Mouse (Mus musculus): ENCODE data around the gene Dgat2. TPM values are rescaled to one million over a fixed set of nuclear protein-coding genes. Genes with fewer than 3 reads are reported as not detected.

Dgat2 gene
- polyA plus RNA-seq, 1 experiment from 2014 or later, result 7.9 TPM

- 73% methylated on average over 11 of the region's 11 CpGs for WGBS
- H3K27me3 ChIP-seq, result no peaks in the 10 kb centered on the region
Measured at GRCm38 (mm10) chr7:99144616-99145015, 37.9 kb downstream of the Dgat2 start.

GRCm38 (mm10) chr7:99143244-99143643, 39.3 kb downstream of the Dgat2 start:
- Histone ChIP-seq H3K27me3 (no peaks in the 10 kb centered on the region), H3K4me3 (no peak overlapping the region), H3K36me3 (ENCODE audit: poor library complexity, severe bottlenecking) (no peaks in the 10 kb centered on the region), H3K27ac (no peak overlapping the region), H3K4me1 (peaks cover 19% of the 10 kb centered on the region), H3K9ac (no peak overlapping the region), H3K9me3 (replicated peaks) (no peaks in the 10 kb centered on the region), H3K4me2 (no peak overlapping the region)
- ATAC-seq, result no peak
- 79% methylated on average over 3 of the region's 3 CpGs for WGBS

More at GRCm38 (mm10) chr7:99144616-99145015, 37.9 kb downstream of the Dgat2 start:
- H3K4me1 ChIP-seq, result peaks cover 13% of the 10 kb centered on the region
- H3K36me3 ChIP-seq (ENCODE audit: poor library complexity, severe bottlenecking), result no peaks in the 10 kb centered on the region
- no peak overlapping the region for H3K4me3 ChIP-seq
- no peak overlapping the region for H3K9ac ChIP-seq
- H3K9me3 ChIP-seq (replicated peaks), result no peaks in the 10 kb centered on the region
- no peak for ATAC-seq
- no peak overlapping the region for H3K27ac ChIP-seq
- H3K4me2 ChIP-seq, result no peak overlapping the region

- WGBS, result 30% methylated on average over 12 of the region's 12 CpGs
- ATAC-seq, result no peak
- Histone ChIP-seq H3K9me3 (replicated peaks) (no peaks in the 10 kb centered on the region), H3K4me3 (peak overlapping the region; percentile 95), H3K27ac (peak overlapping the region; percentile 40), H3K36me3 (ENCODE audit: poor library complexity, severe bottlenecking) (no peaks in the 10 kb centered on the region), H3K4me1 (peaks cover 19% of the 10 kb centered on the region), H3K27me3 (no peaks in the 10 kb centered on the region), H3K4me2 (peak overlapping the region; percentile 80), H3K9ac (peak overlapping the region; percentile 58)
Measured at GRCm38 (mm10) chr7:99141919-99142606, 40.5 kb downstream of the Dgat2 start.

GRCm38 (mm10) chr7:99140984-99141918, 41.3 kb downstream of the Dgat2 start, which contains the start of gene Uvrag:
Uvrag (minus strand) TSS chr7:99141141.
- Histone ChIP-seq H3K9me3 (replicated peaks) (no peaks in the 10 kb centered on the region), H3K4me1 (peaks cover 19% of the 10 kb centered on the region), H3K27ac (peak within 1 kb of the TSS; percentile 85), H3K27me3 (no peaks in the 10 kb centered on the region), H3K4me3 (peak within 1 kb of the TSS; percentile 95), H3K36me3 (ENCODE audit: poor library complexity, severe bottlenecking) (no peaks in the 10 kb centered on the region), H3K4me2 (peak within 1 kb of the TSS; percentile 80), H3K9ac (peak within 1 kb of the TSS; percentile 89)
- peak; percentile 99 for ATAC-seq
- WGBS, result under 1% methylated on average over 48 of the region's 51 CpGs

GRCm38 (mm10) chr7:99140511-99140910, 42.0 kb downstream of the Dgat2 start:
- Histone ChIP-seq H3K27me3 (no peaks in the 10 kb centered on the region), H3K9me3 (replicated peaks) (peaks cover 4% of the 10 kb centered on the region), H3K27ac (peak overlapping the region; percentile 85), H3K4me1 (peaks cover 19% of the 10 kb centered on the region), H3K4me3 (peak overlapping the region; percentile 95), H3K4me2 (peak overlapping the region; percentile 80), H3K36me3 (ENCODE audit: poor library complexity, severe bottlenecking) (no peaks in the 10 kb centered on the region), H3K9ac (peak overlapping the region; percentile 89)
- under 1% methylated on average over 24 of the region's 39 CpGs for WGBS
- ATAC-seq, result peak; percentile 3

- Histone ChIP-seq H3K27ac (no peak overlapping the region), H3K27me3 (no peaks in the 10 kb centered on the region), H3K4me3 (peak overlapping the region; percentile 95), H3K4me1 (peaks cover 19% of the 10 kb centered on the region), H3K9ac (peak overlapping the region; percentile 89), H3K9me3 (replicated peaks) (peaks cover 6% of the 10 kb centered on the region), H3K4me2 (peak overlapping the region; percentile 80), H3K36me3 (ENCODE audit: poor library complexity, severe bottlenecking) (no peaks in the 10 kb centered on the region)
- 1% methylated on average over 13 of the region's 13 CpGs for WGBS
- no peak for ATAC-seq
Measured at GRCm38 (mm10) chr7:99139841-99140491, 42.6 kb downstream of the Dgat2 start.

- Histone ChIP-seq H3K4me1 (peaks cover 19% of the 10 kb centered on the region), H3K27ac (no peak overlapping the region), H3K9me3 (replicated peaks) (peaks cover 6% of the 10 kb centered on the region), H3K4me3 (no peak overlapping the region), H3K27me3 (no peaks in the 10 kb centered on the region), H3K4me2 (no peak overlapping the region), H3K9ac (no peak overlapping the region), H3K36me3 (ENCODE audit: poor library complexity, severe bottlenecking) (no peaks in the 10 kb centered on the region)
- no peak for ATAC-seq
- 98% methylated on average over 4 of the region's 4 CpGs for WGBS
Measured at GRCm38 (mm10) chr7:99137541-99137940, 45.0 kb downstream of the Dgat2 start.

- ATAC-seq, result no peak
- H3K9me3 ChIP-seq (replicated peaks), result peaks cover 6% of the 10 kb centered on the region
- no peaks in the 10 kb centered on the region for H3K36me3 ChIP-seq (ENCODE audit: poor library complexity, severe bottlenecking)
- no peak overlapping the region for H3K4me3 ChIP-seq
- H3K9ac ChIP-seq, result no peak overlapping the region
- peaks cover 14% of the 10 kb centered on the region for H3K4me1 ChIP-seq
- no peak overlapping the region for H3K4me2 ChIP-seq
- 54% methylated on average over 6 of the region's 6 CpGs for WGBS
- no peaks in the 10 kb centered on the region for H3K27me3 ChIP-seq
- no peak overlapping the region for H3K27ac ChIP-seq
Measured at GRCm38 (mm10) chr7:99136789-99137188, 45.7 kb downstream of the Dgat2 start.

GRCm38 (mm10) chr7:99133811-99134402, 48.6 kb downstream of the Dgat2 start:
- no peak for ATAC-seq
- H3K4me2 ChIP-seq, result no peak overlapping the region
- H3K9me3 ChIP-seq (replicated peaks), result peaks cover 6% of the 10 kb centered on the region
- no peak overlapping the region for H3K27ac ChIP-seq
- 94% methylated on average over 8 of the region's 8 CpGs for WGBS
- no peaks in the 10 kb centered on the region for H3K27me3 ChIP-seq
- H3K36me3 ChIP-seq (ENCODE audit: poor library complexity, severe bottlenecking), result no peaks in the 10 kb centered on the region
- no peaks in the 10 kb centered on the region for H3K4me1 ChIP-seq
- no peak overlapping the region for H3K4me3 ChIP-seq
- no peak overlapping the region for H3K9ac ChIP-seq

GRCm38 (mm10) chr7:99132597-99132996, 49.9 kb downstream of the Dgat2 start:
- H3K4me2 ChIP-seq, result no peak overlapping the region
- ATAC-seq, result no peak
- H3K4me3 ChIP-seq, result no peak overlapping the region
- H3K4me1 ChIP-seq, result peaks cover 1% of the 10 kb centered on the region; the same call in 1 of the 2 replicates
- no peak overlapping the region for H3K27ac ChIP-seq
- peaks cover 6% of the 10 kb centered on the region for H3K9me3 ChIP-seq (replicated peaks)
- WGBS, result 92% methylated on average over 9 of the region's 9 CpGs
- H3K36me3 ChIP-seq (ENCODE audit: poor library complexity, severe bottlenecking), result no peaks in the 10 kb centered on the region
- no peaks in the 10 kb centered on the region for H3K27me3 ChIP-seq
- H3K9ac ChIP-seq, result no peak overlapping the region

GRCm38 (mm10) chr7:99131819-99132353, 50.6 kb downstream of the Dgat2 start:
- H3K27me3 ChIP-seq, result no peaks in the 10 kb centered on the region
- H3K4me3 ChIP-seq, result no peak overlapping the region
- no peak for ATAC-seq
- peaks cover 6% of the 10 kb centered on the region for H3K9me3 ChIP-seq (replicated peaks)
- no peak overlapping the region for H3K4me2 ChIP-seq
- H3K36me3 ChIP-seq (ENCODE audit: poor library complexity, severe bottlenecking), result no peaks in the 10 kb centered on the region
- WGBS, result 81% methylated on average over 6 of the region's 6 CpGs
- H3K27ac ChIP-seq, result no peak overlapping the region
- peaks cover 5% of the 10 kb centered on the region; the same call in 1 of the 2 replicates for H3K4me1 ChIP-seq
- no peak overlapping the region for H3K9ac ChIP-seq

All from forebrain, embryonic 13.5 days (tissue).